Mouse (Mus musculus) cerebellum, adult 2 months (tissue): ENCODE results near the gene Stoml2. TPM values are rescaled to one million over a fixed set of nuclear protein-coding genes. Genes with fewer than 3 reads are reported as not detected.

Experiments
- DNase-seq, 2 experiments: peaks; one replicate each; pipeline ENCODE4 v3.0.0; 2021
- H3K27ac ChIP-seq: fragments of 200-500 bp; 2 replicates; pipeline ENCODE4 v1.5.1; 2012; ENCODE audit warnings: low read length, control low read depth, inconsistent platforms; ENCODE audit not compliant: insufficient read depth
- H3K27me3 ChIP-seq: fragments of 200-500 bp; 2 replicates; pipeline ENCODE4 v1.6.1; 2012; ENCODE audit warnings: inconsistent platforms, mild to moderate bottlenecking, low read length, moderate library complexity; ENCODE audit not compliant: control insufficient read depth, insufficient read depth
- H3K4me1 ChIP-seq: fragments of 200-500 bp; 2 replicates; pipeline ENCODE4 v1.6.1; 2011; ENCODE audit warnings: low read length; ENCODE audit not compliant: control insufficient read depth, insufficient read depth
- H3K4me3 ChIP-seq: fragments of 200-500 bp; replicated peaks from 2 replicates; pipeline ENCODE3; 2011; ENCODE audit warnings: mild to moderate bottlenecking, low read depth, low read length, control low read depth; ENCODE audit not compliant: insufficient read depth
- CTCF ChIP-seq: fragments of 200-500 bp; IDR thresholded peaks from 2 replicates; pipeline ENCODE4 v1.5.1; 2011; ENCODE audit warnings: low read depth, mild to moderate bottlenecking, control low read depth, low read length, moderate library complexity, borderline replicate concordance; ENCODE audit not compliant: insufficient read depth
- POLR2A ChIP-seq: fragments of 200-500 bp; IDR thresholded peaks from 2 replicates; pipeline ENCODE4 v1.6.1; 2011; ENCODE audit warnings: low read length, control low read depth, borderline replicate concordance; ENCODE audit not compliant: insufficient read depth
- WGBS: fragments of 180-500 bp; shearing (Covaris S2); methylation state at CpG from one replicate; pipeline ENCODE4 v1.1.7; 2018; 5-methylcytosine and 5-hydroxymethylcytosine counted together
- polyA plus RNA-seq: library from polyadenylated mRNA; depleted of rRNA; stranded (reverse); fragments of >200 nt; gene quantifications from 2 replicates; pipeline ENCODE4 v1.2.3, GENCODE M21; 2012

Stoml2 gene
- polyA plus RNA-seq, 1 experiment, result 138 TPM

DNA sequence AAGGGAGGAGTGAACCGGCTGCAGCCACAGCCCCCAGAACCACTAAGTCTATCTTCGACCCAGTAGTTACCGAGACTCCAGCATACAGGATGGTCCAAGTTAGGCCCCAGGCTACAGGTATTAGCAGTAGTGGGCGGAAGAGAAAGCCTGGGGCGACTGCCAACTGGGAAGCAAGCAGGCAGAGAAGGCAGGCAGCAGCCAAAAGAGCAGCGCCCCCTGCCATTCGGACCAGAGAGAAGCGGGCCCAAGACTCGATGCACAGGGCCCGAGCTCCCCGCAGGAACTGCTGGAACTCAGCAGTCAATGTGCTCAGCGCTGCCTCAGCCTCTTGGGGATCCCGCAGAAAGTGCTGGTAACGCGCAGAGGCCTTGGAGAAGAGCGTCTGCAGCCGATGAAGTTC is 10.2 kb downstream of the Stoml2 start:
- WGBS, result 45% methylated on average over 17 of the region's 17 CpGs
- DNase-seq, result peak in 1 of 2 experiments; percentile 46
- Histone ChIP-seq H3K4me1 (peaks cover 13% of the 10 kb centered on the region), H3K27me3 (no peaks in the 10 kb centered on the region), H3K4me3 (no peak overlapping the region), H3K27ac (no peak overlapping the region)
- TF ChIP-seq POLR2A (no peak), CTCF (no peak)

DNA sequence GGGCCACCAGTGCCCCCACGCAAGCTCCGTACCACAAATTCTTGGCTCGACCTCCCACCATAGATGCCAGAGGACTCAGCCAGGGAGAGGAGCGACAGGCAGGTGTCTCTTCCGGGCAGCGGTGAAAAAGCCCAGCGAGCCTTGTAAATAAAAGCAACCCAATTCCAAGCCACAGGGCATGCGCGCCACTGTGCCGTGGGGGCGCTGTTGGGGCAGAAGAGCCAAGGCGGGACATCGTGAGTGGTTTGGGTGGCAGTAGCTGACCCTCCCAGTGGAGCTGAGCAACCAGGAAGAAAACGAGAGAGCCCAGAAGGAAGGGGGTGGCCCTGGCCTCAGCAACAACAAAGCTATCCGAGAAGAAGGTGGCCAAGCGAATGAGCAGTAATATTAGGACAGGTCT is 10.6 kb downstream of the Stoml2 start:
- H3K4me3 ChIP-seq, result no peak overlapping the region
- H3K4me1 ChIP-seq, result peaks cover 13% of the 10 kb centered on the region
- 61% methylated on average over 16 of the region's 16 CpGs for WGBS
- no peak for TF ChIP-seq POLR2A
- no peak overlapping the region for H3K27ac ChIP-seq
- H3K27me3 ChIP-seq, result no peaks in the 10 kb centered on the region
- no peak for DNase-seq

DNA sequence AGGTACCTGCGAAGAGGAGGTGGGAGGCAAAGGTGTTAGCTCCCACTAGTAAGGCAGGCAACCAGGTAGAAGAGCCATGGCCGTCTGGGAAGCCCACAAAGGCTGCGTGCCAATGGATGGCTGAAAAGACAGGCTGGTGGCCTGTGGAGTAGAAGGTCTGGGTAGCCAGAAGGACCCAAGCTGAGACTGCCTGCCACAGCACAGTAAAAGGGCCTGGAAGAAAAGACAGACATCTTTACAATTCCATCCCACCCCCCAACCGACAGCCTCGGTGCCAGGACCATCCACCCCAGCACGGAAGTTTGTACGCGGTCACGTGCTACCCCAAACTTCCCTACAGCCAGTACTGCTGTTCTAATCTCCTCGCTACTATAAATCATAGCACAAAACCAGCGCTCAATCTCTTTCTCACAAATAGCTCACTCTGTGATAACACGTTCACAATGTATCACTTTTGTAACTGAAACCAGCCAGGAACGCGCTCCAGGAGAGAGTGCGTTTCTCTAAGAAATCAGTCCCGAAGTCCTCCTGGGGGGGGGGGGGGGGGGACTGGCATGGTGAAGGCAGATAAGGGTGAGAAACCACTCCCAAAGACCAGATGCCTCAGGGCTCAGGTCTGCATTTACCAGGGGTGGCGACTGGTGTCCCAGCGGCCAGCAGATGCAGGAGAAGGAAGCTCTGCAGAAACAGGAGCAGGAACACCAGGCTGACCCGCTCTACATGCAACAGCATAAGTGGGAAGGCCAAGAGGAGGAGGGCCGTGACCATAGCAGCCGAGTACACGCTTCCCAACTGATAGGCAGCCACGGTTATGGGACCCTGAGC is 11.7 kb downstream of the Stoml2 start:
- H3K4me1 ChIP-seq, result peaks cover 13% of the 10 kb centered on the region
- H3K27ac ChIP-seq, result no peak overlapping the region
- TF ChIP-seq CTCF, result no peak
- TF ChIP-seq POLR2A, result no peak
- no peak overlapping the region for H3K4me3 ChIP-seq
- DNase-seq, result no peak
- no peaks in the 10 kb centered on the region for H3K27me3 ChIP-seq
- WGBS, result 89% methylated on average over 23 of the region's 23 CpGs

DNA sequence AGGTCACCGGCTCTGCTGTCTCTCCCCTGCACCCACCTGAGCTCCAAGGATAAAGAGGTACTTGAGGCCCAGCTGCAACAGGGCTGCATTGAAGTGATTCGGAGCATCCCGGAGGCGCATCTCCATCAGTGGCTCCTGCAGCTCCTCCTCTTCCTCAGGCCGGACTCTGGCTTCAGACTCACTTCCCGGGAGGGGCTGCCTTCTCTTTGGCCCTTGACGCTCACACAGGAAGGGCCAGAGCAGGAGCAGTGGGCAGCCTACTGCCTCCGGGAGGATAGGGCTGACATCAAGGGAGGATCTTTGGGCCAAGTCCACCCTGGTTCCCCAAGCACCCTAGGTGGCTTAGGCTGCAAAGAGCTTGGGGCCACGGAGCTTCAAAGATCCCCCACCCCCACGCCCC is 12.3 kb downstream of the Stoml2 start:
- H3K27me3 ChIP-seq, result no peaks in the 10 kb centered on the region
- TF ChIP-seq CTCF (no peak), POLR2A (no peak)
- H3K4me1 ChIP-seq, result peaks cover 9% of the 10 kb centered on the region
- no peak overlapping the region for H3K4me3 ChIP-seq
- DNase-seq, result no peak
- no peak overlapping the region for H3K27ac ChIP-seq
- 90% methylated on average over 10 of the region's 10 CpGs for WGBS

DNA sequence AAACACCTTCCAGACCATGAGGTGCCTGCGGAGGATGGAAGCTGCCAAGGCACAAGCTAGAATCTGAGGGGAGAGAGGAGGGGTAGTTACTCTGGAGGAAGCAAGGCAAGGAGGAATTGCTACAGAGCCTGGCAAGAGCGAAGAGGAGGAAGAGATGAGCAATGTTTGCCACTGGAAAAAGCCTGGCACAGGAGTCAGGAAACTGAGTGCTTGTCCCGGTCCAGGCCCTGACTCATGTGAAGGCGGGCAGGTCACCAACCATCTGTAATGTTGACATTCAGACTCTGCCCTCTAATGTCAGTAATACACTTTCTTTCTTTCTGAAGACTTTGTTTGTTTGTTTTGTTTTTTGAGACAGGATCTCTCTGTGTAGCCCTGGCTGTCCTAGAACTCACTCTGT is 13.4 kb downstream of the Stoml2 start:
- TF ChIP-seq POLR2A (no peak), CTCF (no peak)
- Histone ChIP-seq H3K4me1 (peaks cover under 1% of the 10 kb centered on the region), H3K4me3 (no peak overlapping the region), H3K27me3 (no peaks in the 10 kb centered on the region), H3K27ac (no peak overlapping the region)
- DNase-seq, result no peak
- WGBS, result 90% methylated on average over 4 of the region's 4 CpGs

DNA sequence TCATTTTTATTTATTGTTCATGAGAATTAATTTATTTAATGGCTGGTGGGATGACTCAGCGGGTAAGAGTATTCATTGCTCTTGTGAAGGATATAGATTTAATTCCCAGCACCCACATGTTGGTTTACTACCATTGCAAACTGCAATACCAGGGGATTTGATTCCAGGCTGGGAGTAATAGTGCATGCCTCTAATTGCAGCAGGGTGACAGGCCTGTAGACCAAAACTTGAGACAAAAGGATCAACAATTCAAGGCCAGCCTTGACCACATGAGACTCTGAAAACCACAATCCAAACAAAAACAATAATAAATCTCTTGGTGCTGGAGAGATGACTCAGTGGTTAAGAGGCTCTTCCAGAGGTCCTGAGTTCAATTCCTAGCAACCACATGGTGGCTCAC is 19.4 kb downstream of the Stoml2 start:
- WGBS, result 100% methylated on average over 1 of the region's 1 CpGs
- DNase-seq, result no peak

DNA sequence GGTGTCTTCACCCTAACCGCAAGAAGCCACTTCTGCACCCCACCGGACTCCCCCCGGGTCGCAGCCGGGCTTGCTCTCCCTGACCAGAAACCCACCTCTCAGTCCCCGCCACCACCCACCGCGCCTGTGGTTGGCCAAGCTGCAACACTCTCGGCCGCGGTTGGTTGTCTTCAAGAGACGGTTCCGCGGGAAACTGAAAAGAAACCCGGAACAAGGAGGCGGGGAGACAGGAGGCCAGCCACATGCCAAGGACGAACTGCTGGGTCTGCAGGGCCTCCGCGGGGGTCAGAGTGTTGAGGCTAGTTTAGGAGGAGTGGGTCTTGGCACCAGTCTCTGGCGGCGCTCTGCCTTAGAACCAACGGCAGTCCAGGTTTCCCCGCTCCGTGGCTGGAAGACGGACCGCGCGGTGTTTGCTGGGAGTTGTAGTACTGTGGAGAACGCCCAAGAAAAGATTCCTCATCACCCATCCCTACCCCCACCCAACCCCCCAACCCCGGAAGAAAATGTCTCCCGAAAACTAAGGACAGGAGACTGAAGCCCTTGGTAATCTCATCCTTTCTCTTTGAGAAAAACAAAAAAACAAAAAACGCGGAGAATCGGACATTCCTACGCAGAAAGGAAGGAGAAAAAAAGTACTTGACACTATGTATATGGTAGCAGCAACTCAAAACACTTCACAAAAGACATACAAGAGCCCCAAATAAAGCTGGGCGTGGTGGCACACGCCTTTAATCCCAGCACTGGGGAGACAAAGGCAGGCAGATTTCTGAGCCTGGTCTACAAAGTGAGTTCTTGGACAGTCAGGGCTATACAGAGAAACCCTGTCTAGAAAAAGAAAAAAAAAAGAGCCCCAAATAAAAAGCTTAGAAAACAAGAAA is 21.1 kb downstream of the Stoml2 start, which contains the start of gene Fancg:
TSS of gene Fancg (minus strand) at position 346 of the 878 bp plus-strand sequence.
- peak within 1 kb of the TSS; percentile 96 for H3K4me3 ChIP-seq
- H3K27ac ChIP-seq, result peak within 1 kb of the TSS; percentile 17; the same call in 1 of the 2 replicates
- TF ChIP-seq POLR2A (peak; percentile 45; the same call in 1 of the 2 replicates), CTCF (no peak)
- no peaks in the 10 kb centered on the region; the same call in 1 of the 2 replicates for H3K4me1 ChIP-seq
- WGBS, result under 1% methylated on average over 37 of the region's 37 CpGs
- no peaks in the 10 kb centered on the region for H3K27me3 ChIP-seq
- DNase-seq, result peak; percentile 83 to 84

More for the DNA sequence above, 19.4 kb downstream of the Stoml2 start:
- H3K4me3 ChIP-seq, result no peak overlapping the region
- no peak overlapping the region for H3K27ac ChIP-seq
- no peak for TF ChIP-seq CTCF
- H3K27me3 ChIP-seq, result no peaks in the 10 kb centered on the region
- H3K4me1 ChIP-seq, result no peaks in the 10 kb centered on the region; the same call in 1 of the 2 replicates
